Mouse (Mus musculus) lung, postnatal 0 days (tissue): ENCODE results near the gene Chtop. TPM values are rescaled to one million over a fixed set of nuclear protein-coding genes. Genes with fewer than 3 reads are reported as not detected.

Experiments
- ATAC-seq: fragments of 200-750 bp; cut with Nextera tagmentation; 2 replicates; pipeline ENCODE4 v1.8.0; 2017; ENCODE audit warnings: moderate library complexity
- DNase-seq: peaks from one replicate; pipeline ENCODE4 v3.0.0-alpha.2; 2016; ENCODE audit warnings: low spot score
- H3K27ac ChIP-seq: fragments of 300-500 bp; sonication (generic); 2 replicates; pipeline ENCODE4 v1.5.1; 2014; ENCODE audit warnings: antibody characterized with exemption, mild to moderate bottlenecking, low read length, mixed read lengths
- H3K27me3 ChIP-seq: fragments of 300-500 bp; sonication (generic); replicated peaks from 2 replicates; pipeline ENCODE4 v1.6.1; 2014; ENCODE audit warnings: low read length, mixed read lengths; ENCODE audit not compliant: insufficient read depth
- H3K36me3 ChIP-seq: fragments of 300-500 bp; sonication (generic); 2 replicates; pipeline ENCODE4 v1.6.1; 2014; ENCODE audit warnings: low read length, mixed read lengths; ENCODE audit not compliant: insufficient read depth
- H3K4me1 ChIP-seq: fragments of 300-500 bp; sonication (generic); 2 replicates; pipeline ENCODE4 v1.6.1; 2014; ENCODE audit warnings: antibody characterized with exemption, low read depth, low read length, mixed read lengths; ENCODE audit not compliant: insufficient read depth
- H3K4me2 ChIP-seq: fragments of 300-500 bp; sonication (generic); replicated peaks from 2 replicates; pipeline ENCODE4 v1.6.1; 2014; ENCODE audit warnings: low read depth, mild to moderate bottlenecking, low read length, moderate library complexity, mixed read lengths
- H3K4me3 ChIP-seq: fragments of 300-500 bp; sonication (generic); 2 replicates; pipeline ENCODE4 v1.5.1; 2014; ENCODE audit warnings: low read depth, low read length
- H3K9ac ChIP-seq: fragments of 300-500 bp; sonication (generic); replicated peaks from 2 replicates; pipeline ENCODE4 v1.6.1; 2014; ENCODE audit warnings: low read depth, mild to moderate bottlenecking
- H3K9me3 ChIP-seq: fragments of 300-500 bp; sonication (generic); 2 replicates; pipeline ENCODE4 v1.6.1; 2016; ENCODE audit warnings: low read length, mixed read lengths
- CTCF ChIP-seq: IDR thresholded peaks from 2 replicates; pipeline ENCODE4 v1.5.1; 2016; ENCODE audit warnings: antibody characterized with exemption, mild to moderate bottlenecking
- EP300 ChIP-seq: IDR thresholded peaks from 2 replicates; pipeline ENCODE4 v1.6.1; 2016; ENCODE audit warnings: antibody characterized with exemption, mild to moderate bottlenecking, control low read depth
- WGBS: fragments of 180-500 bp; shearing (Covaris S2); extraction: QIAGEN DNeasy Blood & Tissue Kit; methylation state at CpG from one replicate; pipeline ENCODE4 v1.1.7; 2014; 5-methylcytosine and 5-hydroxymethylcytosine counted together
- polyA plus RNA-seq: library from polyadenylated mRNA; unstranded; fragments of >200 nt; fragmentation: Nextera tagmentation; extraction: Ambion mirVana; gene quantifications from 2 replicates; pipeline ENCODE4 v1.2.1, GENCODE M21; 2015

Chtop gene
- polyA plus RNA-seq, 1 experiment from 2014 or later = 85.8 TPM

DNA sequence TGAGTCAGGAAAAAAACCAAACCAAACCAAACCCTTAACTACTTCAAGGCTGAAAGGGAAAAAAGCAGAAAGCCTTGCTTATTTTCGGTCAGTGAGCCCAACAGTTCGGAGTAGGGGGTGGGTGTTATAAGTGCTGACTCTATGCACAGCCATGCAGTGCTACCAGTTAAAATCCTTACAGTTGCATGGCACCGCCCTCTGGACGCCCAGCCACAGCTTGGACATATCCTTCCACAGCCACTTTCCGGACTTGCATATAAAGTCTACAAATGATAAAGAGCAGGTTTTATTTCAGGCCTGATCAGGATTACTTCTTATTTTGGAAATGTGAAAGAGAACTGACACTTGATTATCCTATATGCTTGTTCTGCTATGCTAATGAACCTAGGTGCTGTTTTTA is 4.1 kb downstream of the Chtop start:
- H3K9ac ChIP-seq = no peak overlapping the region
- H3K9me3 ChIP-seq = no peaks in the 10 kb centered on the region
- H3K27ac ChIP-seq = no peak overlapping the region
- peaks cover 16% of the 10 kb centered on the region; the same call in 1 of the 2 replicates for H3K4me1 ChIP-seq
- H3K4me3 ChIP-seq = no peak overlapping the region
- no peak for TF ChIP-seq CTCF
- TF ChIP-seq EP300 = no peak
- H3K36me3 ChIP-seq = peaks cover 34% of the 10 kb centered on the region
- DNase-seq (peak; percentile 81), ATAC-seq (peak; percentile 43)
- H3K27me3 ChIP-seq = no peaks in the 10 kb centered on the region
- no peak overlapping the region for H3K4me2 ChIP-seq
- 75% methylated on average over 5 of the region's 5 CpGs for WGBS

- DNase-seq = peak; percentile 51
- Histone ChIP-seq H3K27ac (no peak overlapping the region), H3K9ac (no peak overlapping the region), H3K27me3 (no peaks in the 10 kb centered on the region), H3K4me2 (no peak overlapping the region), H3K4me3 (no peak overlapping the region), H3K4me1 (peaks cover 16% of the 10 kb centered on the region; the same call in 1 of the 2 replicates), H3K9me3 (no peaks in the 10 kb centered on the region), H3K36me3 (peaks cover 36% of the 10 kb centered on the region)
- 56% methylated on average over 4 of the region's 4 CpGs for WGBS
- 0 out of 2 replicates have a peak, but pooled peaks have one; percentile 20 for TF ChIP-seq EP300
- no peak for TF ChIP-seq CTCF
- ATAC-seq = no peak
Measured at GRCm38 (mm10) chr3:90503444-90503843, 5.9 kb downstream of the Chtop start.

DNA sequence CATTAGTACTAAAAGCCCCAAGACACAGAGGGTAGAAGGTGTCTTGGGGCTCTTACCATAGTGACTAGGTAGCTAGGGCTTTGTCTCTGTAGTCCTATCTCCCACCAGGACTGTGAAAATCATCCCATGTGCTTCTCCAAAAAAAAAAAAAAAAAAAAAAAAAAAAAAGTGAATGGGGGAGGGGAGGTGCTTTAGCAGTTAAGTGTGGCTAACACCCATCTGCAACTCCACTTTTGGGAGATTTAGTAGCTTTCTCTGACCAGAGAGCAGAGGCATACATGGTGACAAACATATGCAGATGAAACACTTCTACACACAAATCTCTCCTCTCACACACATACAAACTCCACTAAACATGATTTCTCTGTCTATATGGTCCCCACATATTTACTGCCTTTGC is 11.7 kb downstream of the Chtop start:
- Histone ChIP-seq H3K9me3 (no peaks in the 10 kb centered on the region), H3K4me2 (no peak overlapping the region), H3K4me3 (no peak overlapping the region), H3K4me1 (no peaks in the 10 kb centered on the region), H3K27ac (no peak overlapping the region), H3K27me3 (no peaks in the 10 kb centered on the region), H3K36me3 (peaks cover 28% of the 10 kb centered on the region), H3K9ac (no peak overlapping the region)
- no peak for ATAC-seq
- DNase-seq = no peak
- TF ChIP-seq CTCF (no peak), EP300 (no peak)

- Histone ChIP-seq H3K4me1 (no peaks in the 10 kb centered on the region), H3K9me3 (no peaks in the 10 kb centered on the region), H3K4me3 (no peak overlapping the region), H3K27me3 (no peaks in the 10 kb centered on the region), H3K9ac (no peak overlapping the region), H3K4me2 (no peak overlapping the region), H3K27ac (no peak overlapping the region), H3K36me3 (peaks cover 19% of the 10 kb centered on the region)
- ATAC-seq = 0 out of 2 replicates have a peak, but pooled peaks have one; percentile 10
- DNase-seq = peak; percentile 32
- TF ChIP-seq EP300 = no peak
- TF ChIP-seq CTCF = no peak
- 66% methylated on average over 7 of the region's 7 CpGs for WGBS
Measured at GRCm38 (mm10) chr3:90495850-90496525, 13.3 kb downstream of the Chtop start.

DNA sequence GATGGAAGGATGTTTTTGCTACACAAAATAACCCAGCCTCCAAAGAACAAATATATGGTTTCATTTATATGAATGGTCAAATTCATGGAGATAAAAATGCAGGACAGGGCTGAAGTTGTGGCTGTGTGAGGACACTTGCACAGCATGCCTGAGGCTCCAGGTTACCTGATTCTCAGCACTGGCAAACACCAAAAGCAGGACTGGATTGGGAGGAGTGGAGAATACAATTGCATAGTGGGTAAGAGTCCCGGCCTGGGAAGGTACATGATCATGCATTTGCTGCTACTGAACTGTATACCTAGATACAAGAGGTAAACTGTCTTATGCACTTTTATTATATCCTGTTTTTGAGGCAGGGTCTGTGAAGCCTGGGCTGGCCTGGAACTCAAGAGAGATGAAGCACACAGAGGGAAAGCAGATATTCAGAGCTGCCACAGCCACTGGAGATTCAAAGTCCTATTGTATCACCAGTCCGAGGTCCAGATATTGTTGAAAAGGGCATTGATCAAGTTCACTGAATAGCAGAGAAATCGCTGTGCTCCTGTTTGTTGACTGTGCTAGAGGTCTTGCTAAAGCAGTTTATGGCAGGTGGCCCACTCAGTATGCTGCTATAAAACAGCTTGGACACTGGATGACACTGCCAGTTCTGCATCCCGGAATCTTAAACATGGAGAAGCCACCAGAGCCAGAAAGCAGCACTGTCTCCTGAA is 15.3 kb downstream of the Chtop start:
- H3K27me3 ChIP-seq = no peaks in the 10 kb centered on the region
- TF ChIP-seq EP300 = no peak
- TF ChIP-seq CTCF = no peak
- peaks cover 16% of the 10 kb centered on the region for H3K36me3 ChIP-seq
- H3K4me1 ChIP-seq = 0 out of 2 replicates have a peak, but pooled peaks cover 4% of the 10 kb centered on the region
- no peaks in the 10 kb centered on the region for H3K9me3 ChIP-seq
- ATAC-seq (no peak), DNase-seq (no peak)
- no peak overlapping the region for H3K27ac ChIP-seq
- 48% methylated on average over 4 of the region's 4 CpGs for WGBS
- H3K4me3 ChIP-seq = no peak overlapping the region
- H3K4me2 ChIP-seq = no peak overlapping the region
- no peak overlapping the region for H3K9ac ChIP-seq

- no peak overlapping the region for H3K4me2 ChIP-seq
- peak; percentile 45 for DNase-seq
- no peaks in the 10 kb centered on the region for H3K9me3 ChIP-seq
- no peak for ATAC-seq
- no peak overlapping the region for H3K4me3 ChIP-seq
- H3K4me1 ChIP-seq = 0 out of 2 replicates have a peak, but pooled peaks cover 4% of the 10 kb centered on the region
- WGBS = 38% methylated on average over 2 of the region's 2 CpGs
- no peaks in the 10 kb centered on the region for H3K27me3 ChIP-seq
- H3K36me3 ChIP-seq = peaks cover 5% of the 10 kb centered on the region; the same call in 1 of the 2 replicates
- H3K27ac ChIP-seq = no peak overlapping the region
- TF ChIP-seq EP300 (no peak), CTCF (peak; percentile 65)
- no peak overlapping the region for H3K9ac ChIP-seq
Measured at GRCm38 (mm10) chr3:90491350-90491749, 17.9 kb downstream of the Chtop start.
